Mouse (Mus musculus) left cerebral cortex, postnatal 4 days (tissue): ENCODE data around the gene Hoxa6. TPM values are rescaled to one million over a fixed set of nuclear protein-coding genes. Genes with fewer than 3 reads are reported as not detected.

ENCODE experiments used
- DNase-seq: peaks from one replicate; pipeline ENCODE4 v3.0.0-alpha.2; 2022
- intact Hi-C: fragments of 180-260 bp; cut with DNase I; formaldehyde crosslinking; loops from one replicate; pipeline ENCODE4 v1.15.1; 2025
- total RNA-seq, 2 experiments: library from RNA; stranded (reverse); gene quantifications; 2 replicates each; pipeline ENCODE4 v1.2.3; 2021

Gene Hoxa6
- total RNA-seq, 2 experiments from 2014 or later, result not detected

DNA sequence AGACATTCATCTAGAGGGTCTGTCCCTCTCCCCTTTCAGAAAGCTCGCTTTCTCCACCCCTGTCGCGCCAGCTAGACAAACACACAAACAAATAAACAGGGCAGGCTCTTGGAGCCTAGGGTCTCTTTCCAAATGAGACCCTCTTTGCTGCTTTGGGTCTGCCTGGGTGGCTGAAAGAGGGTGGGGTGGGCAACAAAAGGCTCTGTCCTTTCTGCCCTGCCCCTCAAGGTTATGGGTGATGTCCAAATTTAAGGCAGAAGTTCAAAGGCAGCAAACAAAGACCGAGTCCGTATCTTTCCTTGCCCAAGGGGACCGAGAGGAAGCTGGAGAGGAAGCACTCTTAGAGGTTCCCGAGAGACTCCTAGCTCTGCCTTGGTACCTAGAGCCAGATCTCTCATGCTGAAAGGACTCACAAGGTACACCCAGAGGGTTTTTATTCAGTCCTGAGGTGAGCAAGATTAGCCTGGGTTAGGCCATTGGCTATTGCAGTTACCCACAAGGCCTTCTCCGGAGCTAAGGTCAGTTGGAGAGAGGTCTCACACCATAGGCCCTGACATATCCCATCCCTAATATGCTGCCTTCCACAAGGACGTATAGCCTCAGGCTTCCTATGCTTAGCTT lies 32.6 kb upstream of the Hoxa6 start:
- intact Hi-C loops, result no loop called here
- DNase-seq, result no peak

DNA sequence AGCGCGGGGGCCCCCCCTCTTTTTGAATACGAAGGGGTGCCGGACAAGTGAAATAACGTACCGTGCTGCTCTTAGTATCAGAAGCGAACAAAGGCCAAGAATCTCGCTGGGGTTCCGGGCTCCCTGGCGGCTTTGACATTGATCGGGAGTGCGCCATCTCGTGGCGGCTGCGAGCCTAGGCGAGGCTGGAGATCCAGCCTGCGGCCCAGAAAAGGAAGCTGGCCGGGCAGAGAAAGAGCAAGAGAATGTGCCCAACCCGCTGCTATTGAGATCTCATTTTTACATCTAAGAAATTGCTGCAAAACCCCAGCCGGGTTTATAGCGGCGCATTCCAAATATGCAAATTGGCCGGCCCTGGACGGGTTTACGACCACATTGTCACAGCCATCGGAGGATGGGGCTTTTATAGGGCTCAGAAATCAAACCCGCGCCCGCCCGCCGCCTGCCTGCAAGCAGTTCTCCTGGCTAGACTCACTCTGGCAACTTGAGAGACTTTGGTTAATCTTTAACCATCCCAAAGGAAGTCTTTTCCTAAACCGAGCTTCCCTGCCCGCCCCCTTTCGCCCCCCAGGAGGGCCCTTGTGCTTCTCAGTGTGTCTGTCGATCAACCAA lies 32.0 kb upstream of the Hoxa6 start, which contains the start of gene Hoxa10:
Gene Hoxa10 (minus strand): TSS at position 466 of the 612 bp plus-strand sequence.
- peak; percentile 69 for DNase-seq

DNA sequence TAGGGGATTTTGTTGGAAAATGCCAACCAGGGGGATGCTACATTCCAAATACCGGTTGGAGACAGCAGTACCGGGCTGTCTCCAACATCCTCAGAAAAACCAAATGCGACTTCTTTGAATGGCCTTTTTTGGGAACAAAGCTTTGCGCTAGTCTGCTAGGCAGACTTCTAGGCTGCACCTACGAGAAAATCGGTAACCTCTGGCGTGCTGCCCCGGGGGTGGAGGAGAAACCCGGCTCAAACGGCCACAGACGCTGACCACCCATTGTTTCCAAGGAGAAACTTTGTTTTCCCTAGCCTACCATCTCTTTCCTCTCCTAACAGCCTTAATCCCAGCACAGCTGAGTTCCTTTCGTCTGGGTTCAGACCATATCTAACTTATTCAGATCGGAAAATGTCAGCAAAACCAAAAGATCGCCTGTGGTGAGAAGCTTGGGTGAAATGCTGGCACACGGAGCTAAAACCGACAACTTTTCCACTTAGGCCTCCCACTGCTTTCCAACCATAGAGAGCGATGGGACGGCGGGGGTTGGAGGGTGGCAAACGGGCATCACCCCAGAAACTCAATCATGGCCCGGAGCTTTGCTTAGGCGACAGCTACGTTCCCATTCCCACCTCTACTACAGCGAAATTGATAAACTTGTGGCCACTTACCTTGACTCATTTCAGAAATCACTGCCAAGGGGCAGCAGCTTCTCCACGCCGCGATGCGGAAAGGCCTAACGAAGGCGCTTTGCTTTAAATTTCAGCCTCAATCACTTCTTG lies 31.3 kb upstream of the Hoxa6 start:
- intact Hi-C loops, result no loop called here
- DNase-seq, result no peak

More for the DNA sequence above, 32.0 kb upstream of the Hoxa6 start, which contains the start of gene Hoxa10:
- intact Hi-C loops, result no loop called here

DNA sequence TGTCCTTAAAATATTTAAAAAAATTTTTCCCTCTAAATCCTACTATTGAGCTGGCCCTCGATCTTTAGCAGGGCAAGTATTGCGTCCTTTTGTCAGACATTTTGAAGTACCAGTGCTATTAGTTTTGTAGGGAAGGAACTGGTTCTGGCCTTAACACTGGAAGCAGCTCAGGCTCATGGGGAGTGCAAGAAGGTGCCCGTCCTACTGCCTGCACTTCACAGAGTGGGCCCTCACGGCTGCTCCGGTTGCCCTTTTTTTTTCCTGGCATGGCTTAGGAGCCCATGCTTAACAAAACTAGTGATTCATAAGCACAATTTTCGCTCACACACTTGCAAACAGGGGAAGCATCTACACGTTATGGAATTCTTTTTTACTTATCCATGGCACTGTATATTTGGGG lies 30.5 kb upstream of the Hoxa6 start:
- intact Hi-C loops, result no loop called here

DNA sequence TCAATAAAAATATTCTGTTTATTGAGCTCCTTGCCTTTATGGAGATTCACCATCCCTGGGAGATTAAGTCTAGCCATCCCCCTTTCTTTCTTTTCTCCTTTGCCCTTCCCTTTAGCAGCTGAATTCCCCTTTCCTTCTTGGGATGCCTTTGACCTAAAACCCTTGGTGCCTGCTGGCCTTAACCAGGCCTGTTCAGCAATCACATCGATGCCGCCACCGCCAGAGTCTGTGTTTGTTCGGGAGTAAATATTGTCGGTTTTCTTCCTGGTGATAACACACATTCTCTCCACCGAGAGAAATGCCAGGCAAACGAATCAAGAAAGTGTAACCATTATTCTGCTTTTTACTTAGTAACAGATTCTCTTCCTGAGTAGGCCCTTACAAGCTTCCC lies 29.6 kb upstream of the Hoxa6 start:
- DNase-seq, result no peak
- intact Hi-C loops, result no loop called here

More for the DNA sequence above, 30.5 kb upstream of the Hoxa6 start:
- no peak for DNase-seq

DNA sequence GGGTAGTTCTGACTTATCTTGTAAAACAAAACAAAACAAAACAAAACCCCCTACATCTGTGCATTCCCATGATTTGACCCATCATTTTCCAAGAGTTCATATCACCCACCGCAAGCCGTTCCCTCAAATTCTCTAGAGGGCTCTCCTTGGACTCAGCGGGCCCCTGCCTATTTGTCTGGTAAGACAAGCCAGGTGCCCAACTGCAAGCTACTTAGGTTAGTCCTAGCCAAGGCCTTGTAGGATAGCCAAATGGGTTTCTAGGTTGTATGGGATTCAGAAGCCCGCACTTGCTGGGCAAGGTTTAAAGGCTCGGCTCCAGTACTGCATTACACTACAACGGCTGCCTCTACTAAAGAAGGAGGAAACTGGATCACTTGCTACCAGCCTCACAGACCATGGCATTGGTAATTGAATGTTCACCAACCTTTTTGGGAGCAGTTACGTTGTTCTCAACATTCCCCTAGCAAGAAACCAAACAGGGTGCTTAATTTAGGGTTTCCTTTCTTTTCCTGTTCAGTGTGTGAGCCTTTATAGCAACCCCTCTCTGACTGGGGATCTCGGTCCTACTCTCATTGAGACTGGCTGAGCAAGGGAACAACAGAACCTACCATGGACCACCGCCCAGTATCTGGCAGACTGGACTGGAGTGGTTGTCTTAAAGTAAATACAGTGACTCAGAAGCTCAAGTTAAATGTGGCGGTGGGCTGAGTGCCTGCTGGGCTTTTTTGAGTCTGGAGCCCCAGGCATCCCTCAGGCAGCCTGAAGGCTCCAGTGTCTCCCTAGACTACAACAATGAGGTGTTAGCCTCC lies 29.0 kb upstream of the Hoxa6 start:
- intact Hi-C loops, result no loop called here
- no peak for DNase-seq

DNA sequence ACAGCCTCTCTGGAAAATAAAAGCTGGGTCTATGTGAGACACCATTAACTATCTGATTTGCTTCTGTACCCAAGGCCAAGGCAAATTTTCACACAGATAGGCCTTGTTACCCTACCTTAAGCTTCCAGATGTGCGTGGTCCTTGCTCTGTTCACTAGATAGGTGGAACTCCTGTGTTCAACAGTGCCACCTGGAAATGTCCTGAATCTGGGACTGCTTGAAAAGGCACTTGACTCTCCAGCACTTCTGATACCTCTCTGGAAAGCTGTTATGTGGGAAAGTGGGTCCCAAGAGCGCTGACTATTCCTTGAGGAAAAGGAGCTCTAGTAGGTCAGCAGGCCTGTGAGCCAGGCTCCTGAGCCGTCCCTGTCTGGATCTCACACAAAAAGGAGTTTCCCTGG lies 28.3 kb upstream of the Hoxa6 start:
- no peak for DNase-seq
- intact Hi-C loops, result no loop called here

DNA sequence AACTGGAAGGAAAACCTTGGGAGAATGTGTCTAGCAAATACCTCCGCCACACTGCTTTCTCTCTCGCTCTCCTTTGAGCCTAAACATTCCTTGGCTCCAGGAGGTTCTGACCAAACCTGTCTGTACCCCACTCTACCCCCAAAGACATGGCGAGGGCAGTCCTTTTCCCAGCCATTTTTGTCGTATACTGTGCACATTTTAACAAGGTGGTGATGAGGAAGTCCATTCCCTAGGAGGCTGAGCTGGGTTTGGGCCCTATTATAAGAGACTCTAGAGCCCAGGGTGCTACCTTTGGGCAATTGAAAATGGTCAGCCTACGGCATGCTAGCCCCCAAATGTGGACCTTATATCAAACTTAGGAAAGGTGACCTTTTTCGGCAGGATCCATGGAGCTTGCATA lies 27.3 kb upstream of the Hoxa6 start:
- no peak for DNase-seq
- intact Hi-C loops, result no loop called here

DNA sequence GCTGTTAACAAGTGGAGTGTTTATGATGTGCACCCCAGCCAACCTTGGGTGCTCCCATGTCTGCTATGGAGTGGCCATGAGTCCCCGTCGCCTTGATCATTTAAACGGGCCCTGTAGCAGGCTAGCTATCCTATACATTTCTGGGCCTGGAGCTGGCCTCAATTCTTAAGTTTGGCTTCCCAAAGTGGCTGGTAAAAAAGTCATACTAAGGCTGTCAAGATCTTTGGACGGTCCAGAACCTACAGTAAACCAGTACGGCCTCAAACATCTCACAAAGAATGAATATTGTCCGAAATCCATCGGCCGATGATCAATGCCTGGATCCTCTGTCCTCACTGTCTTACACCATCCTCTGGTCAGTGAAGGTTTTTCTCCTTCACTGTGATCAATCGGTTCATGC lies 26.7 kb upstream of the Hoxa6 start:
- intact Hi-C loops, result no loop called here
- no peak for DNase-seq

DNA sequence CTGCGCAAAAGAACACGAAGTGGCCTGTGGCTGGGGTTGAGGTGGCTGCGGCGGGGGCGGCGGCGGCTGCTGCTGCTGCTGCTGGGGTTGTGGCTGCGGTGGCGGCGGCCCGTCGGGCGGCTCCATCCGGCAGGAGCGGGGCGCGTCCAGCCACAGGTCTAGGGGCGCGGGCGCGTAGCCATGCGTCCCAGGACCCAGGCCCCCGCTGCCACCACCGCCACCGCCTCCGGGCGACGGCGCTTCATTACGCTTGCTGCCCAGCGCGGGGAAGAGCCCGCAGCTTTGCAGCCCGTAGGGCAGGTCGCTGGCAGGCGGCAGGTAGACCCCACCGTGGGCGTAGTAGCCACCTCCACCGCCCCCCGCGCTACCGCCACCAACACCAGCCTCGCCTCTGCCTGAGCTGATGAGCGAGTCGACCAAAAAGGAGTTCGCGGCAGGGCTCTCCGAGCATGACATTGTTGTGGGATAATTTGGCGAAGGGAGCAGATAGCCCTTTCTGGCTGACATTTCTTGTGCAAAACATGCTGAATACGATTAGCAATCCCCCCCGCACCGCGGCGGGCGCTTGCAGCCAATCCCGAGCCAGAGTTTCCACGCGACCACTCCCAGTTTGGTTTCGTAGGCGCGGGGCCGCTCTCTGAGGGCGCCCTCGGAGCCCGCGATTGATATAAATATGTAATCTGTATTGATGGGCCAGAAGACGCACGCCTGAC lies 26.1 kb upstream of the Hoxa6 start:
- intact Hi-C loops, result no loop called here
- DNase-seq, result no peak

DNA sequence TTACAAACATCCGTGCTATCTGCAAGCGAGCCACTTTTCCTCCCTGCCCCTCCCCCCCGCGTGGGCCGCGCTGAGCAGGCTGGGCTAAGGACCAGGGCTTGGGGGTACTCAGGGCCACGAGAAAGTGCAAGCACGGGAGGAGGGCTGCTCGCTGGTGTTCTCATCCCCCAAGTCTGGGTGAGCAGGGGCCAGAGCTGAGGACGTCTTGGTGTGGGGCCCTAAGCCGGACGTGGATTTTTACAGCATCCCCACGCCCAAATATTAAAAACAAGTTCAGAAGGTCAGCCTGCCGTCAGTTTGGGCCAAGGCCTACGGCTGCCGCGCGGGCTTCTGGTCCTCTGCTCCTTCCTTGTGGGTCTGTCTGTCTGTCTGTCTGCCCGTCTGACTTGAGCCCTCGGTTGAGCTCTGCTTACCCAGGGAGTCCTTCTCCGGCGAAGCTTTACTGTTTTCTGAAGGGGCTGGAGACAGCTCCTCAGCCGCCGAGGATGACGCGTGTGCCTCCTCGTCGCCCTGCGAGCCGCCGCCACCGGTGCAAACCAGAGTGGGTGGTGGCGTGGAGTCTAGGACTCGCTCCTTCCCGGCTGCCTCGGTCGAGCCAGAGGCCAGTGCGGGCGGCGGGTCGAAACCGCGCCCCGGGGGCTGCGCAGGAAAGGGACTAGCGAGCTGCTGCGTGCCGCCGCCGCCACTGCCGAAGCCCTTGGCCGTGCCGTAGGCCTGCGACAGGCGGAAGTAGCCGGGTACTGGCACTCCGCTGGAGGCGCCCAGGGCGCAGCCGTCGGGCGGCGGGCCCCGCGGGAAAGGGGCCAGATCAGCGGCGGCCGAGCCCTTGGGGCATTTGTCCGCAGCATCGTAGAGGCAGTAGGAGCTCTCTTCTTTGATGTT lies 25.3 kb upstream of the Hoxa6 start:
- DNase-seq, result no peak
- intact Hi-C loops, result no loop called here

DNA sequence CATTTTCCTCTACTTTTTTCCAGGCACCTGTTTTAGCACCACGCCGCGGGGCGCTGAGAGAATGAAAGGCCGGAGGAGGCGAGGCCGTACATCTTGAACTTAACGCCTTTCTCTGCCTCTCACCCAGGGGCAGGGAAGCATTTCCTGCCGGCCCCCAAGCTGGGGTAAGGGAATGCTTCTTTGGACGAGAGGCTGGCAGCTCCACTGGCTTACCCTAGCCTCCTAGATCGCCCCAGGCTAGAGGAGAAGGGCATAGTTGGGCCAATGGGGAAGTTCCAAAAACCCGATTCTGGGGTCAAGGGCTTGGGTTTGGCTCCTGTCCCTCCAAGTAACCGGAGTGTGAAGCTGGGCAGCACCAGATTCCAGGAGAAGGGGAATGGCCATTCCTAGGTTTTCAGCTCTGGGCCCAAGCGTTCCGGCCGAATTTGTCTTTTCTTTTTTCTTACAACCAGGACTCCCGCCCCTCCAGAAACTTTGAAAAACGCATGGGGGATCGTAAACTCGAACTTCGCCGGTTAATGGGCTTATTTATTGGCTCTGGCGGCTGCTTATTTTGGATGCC lies 24.5 kb upstream of the Hoxa6 start:
- DNase-seq, result no peak
- intact Hi-C loops, result no loop called here

DNA sequence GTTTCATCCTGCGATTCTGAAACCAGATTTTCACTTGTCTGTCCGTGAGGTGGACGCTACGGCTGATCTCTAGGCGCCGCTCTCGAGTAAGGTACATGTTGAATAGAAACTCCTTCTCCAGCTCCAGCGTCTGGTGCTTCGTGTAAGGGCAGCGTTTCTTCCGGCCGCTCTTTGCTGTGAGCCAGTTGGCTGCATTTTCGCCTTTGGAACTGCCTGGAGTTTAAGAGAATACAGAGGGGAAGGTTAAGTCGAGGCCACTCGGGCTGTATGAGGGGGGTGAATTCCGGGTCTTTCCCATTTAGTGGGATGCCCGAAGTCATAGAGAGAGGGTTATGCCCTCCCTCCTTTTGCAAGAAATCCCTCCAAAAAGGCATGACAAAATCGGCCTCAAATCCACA lies 24.0 kb upstream of the Hoxa6 start:
- intact Hi-C loops, result no loop called here

DNA sequence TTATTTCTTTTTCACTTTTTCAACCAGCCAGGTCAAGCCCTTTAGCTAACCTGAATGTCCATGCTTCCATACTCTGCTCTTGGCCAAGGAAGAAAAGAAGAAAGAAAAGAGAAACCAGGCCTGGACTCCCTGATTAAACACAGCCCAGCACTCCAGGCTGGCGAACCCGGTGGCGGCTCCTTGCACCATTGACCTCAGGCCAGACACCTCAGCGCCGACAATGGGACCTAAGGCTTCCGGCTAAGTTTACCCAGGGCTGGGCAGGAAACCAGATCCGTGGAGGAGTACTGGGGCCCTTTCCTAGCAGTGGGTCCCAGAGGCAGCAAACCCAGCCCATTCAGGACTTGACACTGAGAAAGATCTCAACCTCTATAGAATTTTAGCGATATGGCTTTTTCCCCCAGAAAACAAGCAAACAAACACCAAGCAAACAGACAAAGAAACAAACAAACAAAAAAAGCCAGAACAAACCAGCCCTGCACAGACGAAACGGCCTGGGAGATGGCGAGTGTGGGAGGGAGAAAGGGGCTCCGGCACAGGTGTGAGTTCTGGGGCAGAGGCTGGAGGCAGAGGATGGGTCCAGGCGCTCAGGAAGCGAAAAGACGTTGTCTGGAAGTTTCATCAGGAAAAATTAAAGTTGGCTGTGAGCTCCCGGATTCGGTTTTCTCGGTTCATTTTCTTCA lies 23.5 kb upstream of the Hoxa6 start:
- DNase-seq, result no peak
- intact Hi-C loops, result no loop called here

More for the DNA sequence above, 24.0 kb upstream of the Hoxa6 start:
- no peak for DNase-seq

DNA sequence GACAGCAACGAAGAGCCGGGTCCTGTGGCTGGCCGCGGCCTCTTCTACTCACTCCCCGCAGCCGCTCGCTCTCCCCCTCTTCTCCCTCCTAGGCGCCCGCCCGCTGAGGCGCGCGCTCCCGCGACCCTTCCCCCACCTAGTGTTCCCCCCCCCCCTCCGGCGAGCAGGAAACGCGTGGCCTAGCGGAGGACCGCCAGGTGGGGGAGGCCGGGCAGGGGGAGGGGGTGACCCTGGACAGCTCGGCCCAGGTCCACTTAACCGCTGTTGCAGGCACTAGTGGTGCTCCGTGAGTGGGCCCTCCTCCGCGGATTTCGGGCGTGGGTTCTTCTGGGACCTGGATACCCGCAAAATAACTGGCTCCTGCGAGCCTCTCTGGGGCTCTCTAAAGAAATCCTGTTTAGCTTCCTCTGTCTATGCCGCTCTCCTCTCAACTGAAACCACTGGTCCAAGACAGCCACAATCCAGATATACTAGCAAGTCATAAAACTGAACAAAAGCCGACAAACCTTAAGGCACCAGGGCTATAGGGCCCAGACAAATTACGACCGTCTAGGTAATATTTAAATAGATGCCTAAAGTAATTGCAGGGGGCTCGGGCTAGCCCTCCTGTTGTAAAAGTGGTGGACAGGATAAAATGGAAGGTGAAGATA lies 22.1 kb upstream of the Hoxa6 start, which contains the start of gene Hoxa9:
Gene Hoxa9 (minus strand): TSS at position 574 of the 650 bp plus-strand sequence.
- intact Hi-C loops, result no loop called here
- DNase-seq, result no peak

DNA sequence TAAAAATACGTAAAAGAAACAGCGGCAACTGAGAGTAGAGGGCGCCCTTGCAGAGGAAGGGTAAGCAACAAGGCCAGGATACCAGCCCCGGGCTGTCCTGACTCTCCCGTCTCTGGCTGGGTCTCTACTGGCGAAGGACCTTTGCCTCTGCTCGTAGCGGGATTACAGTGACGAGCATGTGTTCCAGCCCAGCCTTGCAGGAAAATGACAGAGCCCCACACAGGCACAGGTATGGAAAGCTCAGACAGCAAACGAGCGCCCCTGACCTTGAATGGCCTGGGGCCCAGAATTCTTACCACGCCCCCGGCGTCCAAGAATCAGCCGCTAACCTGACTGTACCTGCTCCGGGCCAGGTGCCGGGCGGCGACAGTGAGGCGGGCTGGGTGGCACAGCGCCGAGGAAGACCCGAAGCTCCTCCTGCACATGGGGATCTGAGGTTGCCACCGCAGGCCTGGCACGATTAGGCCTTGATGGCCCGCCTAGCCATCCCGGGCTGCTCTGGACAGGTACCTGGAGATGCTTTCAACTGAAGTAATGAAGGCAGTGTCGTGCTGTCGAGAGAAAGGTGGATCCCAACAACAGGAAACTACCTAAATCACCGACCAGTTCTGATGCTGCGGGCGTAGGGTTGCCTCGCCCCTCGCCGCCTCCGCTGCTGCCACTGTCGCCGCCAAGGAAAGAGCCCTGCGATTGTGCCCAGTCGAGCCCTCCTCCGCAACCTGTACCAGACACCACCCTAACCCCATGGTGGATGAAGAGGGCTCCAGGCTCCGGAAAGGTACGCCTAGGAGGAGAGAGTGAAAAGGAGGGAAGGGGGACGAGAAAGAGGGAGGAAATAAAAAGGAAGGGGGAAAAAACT lies 21.3 kb upstream of the Hoxa6 start:
- intact Hi-C loops, result no loop called here
- no peak for DNase-seq
